Mouse (Mus musculus) bone marrow macrophage, adult 2 months (primary cell): ENCODE results near the gene Hoxd12.

ENCODE experiments used
- CTCF ChIP-seq: IDR thresholded peaks from 2 replicates; pipeline ENCODE4 v1.5.1; 2012; ENCODE audit warnings: low read depth, mild to moderate bottlenecking, low read length, moderate library complexity
- POLR2A ChIP-seq: IDR thresholded peaks from 2 replicates; pipeline ENCODE4 v1.6.1; 2012; ENCODE audit warnings: mild to moderate bottlenecking, low read depth, low read length, borderline replicate concordance

- TF ChIP-seq POLR2A (no peak), CTCF (no peak)
Measured at GRCm38 (mm10) chr2:74684106-74684505, 9.3 kb downstream of the Hoxd12 start.
